In the genomic region with DNA sequence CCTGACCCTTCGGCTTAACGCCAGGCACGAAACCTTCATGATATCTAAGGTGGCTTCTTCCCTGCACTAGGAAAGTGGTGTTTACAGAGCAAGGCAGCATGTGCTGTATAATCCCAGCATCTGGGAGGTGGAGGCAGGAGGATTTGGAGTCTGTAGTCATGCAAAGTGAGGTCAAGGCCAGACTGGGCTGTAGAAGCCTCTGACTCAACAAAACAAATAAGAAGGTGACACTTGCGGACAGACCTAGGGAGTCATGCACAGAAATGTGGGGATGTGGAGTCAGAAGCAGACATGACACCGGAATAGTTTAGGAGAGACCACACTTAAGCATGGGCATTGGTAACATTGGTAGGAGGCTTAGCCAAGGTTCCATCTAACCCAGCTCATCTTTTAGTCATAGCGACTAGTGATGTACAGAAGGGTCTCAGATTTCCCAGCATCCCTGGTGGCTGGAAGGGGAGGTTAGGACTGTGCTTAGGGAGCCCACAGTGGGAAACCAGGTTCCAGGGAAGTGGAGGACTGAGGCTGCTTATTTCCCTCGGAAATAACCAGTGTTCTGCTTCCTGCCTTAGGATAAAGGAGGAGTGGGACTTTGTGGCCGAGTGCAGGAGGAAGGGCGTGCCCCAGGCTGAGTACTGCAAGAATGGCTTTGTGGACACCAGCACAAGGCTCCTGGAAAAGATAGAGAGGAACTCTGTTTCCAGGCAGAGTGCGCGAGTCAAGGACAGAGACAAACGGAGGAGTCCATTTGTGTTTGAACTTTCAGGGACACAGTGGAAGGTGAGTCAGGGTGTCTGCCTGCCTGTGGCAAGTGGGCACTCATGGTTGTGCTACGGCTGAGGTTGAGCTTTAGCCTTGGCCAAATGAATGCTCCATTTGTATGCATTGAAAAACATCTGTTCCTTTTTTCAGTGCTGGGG, we compare ENCODE assay signal across 32 mouse cellular contexts. TPM values are rescaled to one million over a fixed set of nuclear protein-coding genes. Genes with fewer than 3 reads are reported as not detected.
DNase-seq lines count a peak whose midpoint lies in the region.
"Had no signal": no experiment of that assay in that cellular context is flagged by ENCODE, and none has a peak within 500 bp of the region (broad histone marks: within the 10 kb centered on the region; RNA-seq: fewer than 3 reads in every experiment).

No protein-coding gene starts in this region.

- DNase-seq in adrenal gland, adult 2 months: peak; percentile 82
- no peak for DNase-seq in adrenal gland, postnatal 4 days (ENCODE audit: low spot score in 2 of 2)
- DNase-seq in lung, postnatal 10 days: peak; percentile 15
- no peak for DNase-seq in lung, postnatal 25 days (ENCODE audit: low spot score)
- DNase-seq in ZHBTc4 (ENCODE audit: low read depth, low spot score): peak; percentile 71
- DNase-seq in lung, postnatal 4 days: peak; percentile 17 to 30
- DNase-seq in gastrocnemius, adult 18-20 months (ENCODE audit: low spot score): no peak
- no peak for DNase-seq in yolk sac, embryonic 10.5 days (ENCODE audit: low spot score)
- DNase-seq: cerebellum, postnatal 10 days; heart, postnatal 14 days; kidney, postnatal 25 days; layer of hippocampus, postnatal 36 days; lung, embryonic 14.5 days; retina, postnatal 1 day; thymus, postnatal 14 days had no signal

RNA-seq across cellular contexts. Expression of a gene that starts 9.1 kb away (rescaled TPM):
- 10 to 100 TPM in 1 of 2 experiments, 1 to 10 TPM in 1; 8.0 to 18.5 TPM for total RNA-seq in adrenal gland, adult 2 months (2021)
- polyA plus RNA-seq in adrenal gland, adult 2 months (2012; rRNA removed): 0.34 and 0.39 TPM in 2 replicates
- total RNA-seq in adrenal gland, postnatal 4 days (2021): 1 to 10 TPM; 3.8 to 3.9 TPM
- total RNA-seq in gastrocnemius, adult 18-20 months (2021): 100 to 1,000 TPM in 1 of 2 experiments, 10 to 100 TPM in 1; 82.8 to 112 TPM
- total RNA-seq: MEL had no signal
- polyA plus RNA-seq: limb, embryonic 13.5 days; lung, embryonic 14.5 days had no signal

RNA-seq across cellular contexts. Expression of a gene that starts 14.5 kb away (rescaled TPM):
- not detected for total RNA-seq in adrenal gland, adult 2 months (2021)
- not detected in 2 replicates for polyA plus RNA-seq in adrenal gland, adult 2 months (2012; rRNA removed)
- under 1 TPM in 1 of 2 experiments, not detected in 1; 0.17 TPM for total RNA-seq in adrenal gland, postnatal 4 days (2021)
- not detected for total RNA-seq in gastrocnemius, adult 18-20 months (2021)
- total RNA-seq: gastrocnemius, postnatal 4 days; MEL had no signal
- polyA plus RNA-seq: embryonic facial prominence, embryonic 11.5 days; forebrain, embryonic 16.5 days; heart, embryonic 12.5 days; hindbrain, embryonic 12.5 days; intestine, postnatal 0 days; kidney, embryonic 14.5 days; liver, embryonic 12.5 days; lung, embryonic 14.5 days; midbrain, embryonic 16.5 days; myocyte had no signal

RNA-seq across cellular contexts. Expression of a gene that starts 29.9 kb away (rescaled TPM):
- 1 to 10 TPM; 3.9 to 4.7 TPM for total RNA-seq in adrenal gland, adult 2 months (2021)
- polyA plus RNA-seq in adrenal gland, adult 2 months (2012; rRNA removed): 8.7 and 8.8 TPM in 2 replicates
- 1 to 10 TPM; 2.1 to 7.6 TPM for total RNA-seq in adrenal gland, postnatal 4 days (2021)
- total RNA-seq in gastrocnemius, adult 18-20 months (2021): 1 to 10 TPM in 1 of 2 experiments, under 1 TPM in 1; 0.94 to 2.4 TPM
- total RNA-seq: MEL had no signal
- polyA plus RNA-seq: forebrain, embryonic 10.5 days; forebrain, embryonic 16.5 days; hindbrain, embryonic 12.5 days; limb, embryonic 13.5 days; myocyte; neural tube, embryonic 13.5 days had no signal

RNA-seq across cellular contexts. Expression of a gene that starts 43.8 kb away (rescaled TPM):
- not detected for total RNA-seq in adrenal gland, adult 2 months (2021)
- not detected in 2 replicates for polyA plus RNA-seq in adrenal gland, adult 2 months (2012; rRNA removed)
- total RNA-seq in adrenal gland, postnatal 4 days (2021): not detected
- 1 to 10 TPM; 1.2 TPM for total RNA-seq in gastrocnemius, adult 18-20 months (2021)
- total RNA-seq: heart, postnatal 14 days; layer of hippocampus, adult 2 months; layer of hippocampus, postnatal 36 days; left cerebral cortex, postnatal 14 days; MEL had no signal
- polyA plus RNA-seq: embryonic facial prominence, embryonic 11.5 days; forebrain, embryonic 10.5 days; forebrain, embryonic 16.5 days; heart, embryonic 12.5 days; hindbrain, embryonic 12.5 days; intestine, postnatal 0 days; kidney, embryonic 14.5 days; limb, embryonic 13.5 days; liver, embryonic 12.5 days; lung, embryonic 14.5 days; midbrain, embryonic 16.5 days; myocyte; neural tube, embryonic 13.5 days; testis, adult 2 months had no signal

RNA-seq across cellular contexts. Expression of a gene that starts 58.6 kb away (rescaled TPM):
- 1 to 10 TPM in 1 of 2 experiments, under 1 TPM in 1; 0.86 to 2.1 TPM for total RNA-seq in adrenal gland, adult 2 months (2021)
- polyA plus RNA-seq in adrenal gland, adult 2 months (2012; rRNA removed): 0.26 TPM in 1 of 2 replicates, not detected in the other
- 10 to 100 TPM; 17.6 to 44.5 TPM for total RNA-seq in adrenal gland, postnatal 4 days (2021)
- total RNA-seq in gastrocnemius, adult 18-20 months (2021): under 1 TPM in 1 of 2 experiments, not detected in 1; 0.07 TPM
- total RNA-seq: layer of hippocampus, adult 2 months; MEL had no signal
- polyA plus RNA-seq: forebrain, embryonic 10.5 days; myocyte; testis, adult 2 months had no signal

Comparison
In these comparisons a context has a peak if more than half of its experiments do, and no peak if none do; other contexts are left out.
1. DNase-seq: peak in adrenal gland, adult 2 months (single experiment), lung, postnatal 10 days (single experiment), ZHBTc4 (single experiment) and lung, postnatal 4 days (2 of 2); none in adrenal gland, postnatal 4 days (0 of 2), lung, postnatal 25 days (single experiment), gastrocnemius, adult 18-20 months (single experiment) and yolk sac, embryonic 10.5 days (single experiment).
2. RNA of a gene that starts 9.1 kb away (total RNA-seq): 82.8 to 112 TPM in gastrocnemius, adult 18-20 months; 8.0 to 18.5 TPM in adrenal gland, adult 2 months and 3.8 to 3.9 TPM in adrenal gland, postnatal 4 days; every median in the first group is over 4 times any median in the second.